Mouse (Mus musculus) embryonic facial prominence, embryonic 14.5 days (tissue): ENCODE measurements at regions not wholly inside any gene's neighbourhood (a gene's known extent, or its start where the extent isn't known, plus 50 kb on each side); places are given as distances from the start of the nearest gene placed in this dataset.

Experiments used
- ATAC-seq: fragments of 200-750 bp; cut with Nextera tagmentation; 2 replicates; pipeline ENCODE4 v1.8.0; 2017; ENCODE audit warnings: low read depth, moderate number of reproducible peaks, moderate TSS enrichment
- DNase-seq: peaks from one replicate; pipeline ENCODE4 v3.0.0-alpha.2; 2015; ENCODE audit warnings: low spot score
- H3K27ac ChIP-seq: fragments of 300-500 bp; sonication (generic); replicated peaks from 2 replicates; pipeline ENCODE4 v1.5.1; 2014; ENCODE audit warnings: low read depth, mild to moderate bottlenecking, low read length, moderate library complexity
- H3K27me3 ChIP-seq: fragments of 300-500 bp; sonication (generic); replicated peaks from 2 replicates; pipeline ENCODE4 v1.6.1; 2014; ENCODE audit warnings: low read length; ENCODE audit not compliant: control insufficient read depth, insufficient read depth
- H3K36me3 ChIP-seq: fragments of 300-500 bp; sonication (generic); 2 replicates; pipeline ENCODE4 v1.6.1; 2014; ENCODE audit warnings: low read length, mixed read lengths; ENCODE audit not compliant: control insufficient read depth, insufficient read depth
- H3K4me1 ChIP-seq: fragments of 300-500 bp; sonication (generic); 2 replicates; pipeline ENCODE4 v1.6.1; 2014; ENCODE audit warnings: antibody characterized with exemption, low read length; ENCODE audit not compliant: control insufficient read depth, insufficient read depth
- H3K4me2 ChIP-seq: fragments of 300-500 bp; sonication (generic); 2 replicates; pipeline ENCODE4 v1.6.1; 2014; ENCODE audit warnings: low read depth, mild to moderate bottlenecking, low read length, moderate library complexity, mixed read lengths
- H3K4me3 ChIP-seq: fragments of 300-500 bp; sonication (generic); 2 replicates; pipeline ENCODE4 v1.5.1; 2014; ENCODE audit warnings: low read depth, mild to moderate bottlenecking, low read length
- H3K9ac ChIP-seq: fragments of 300-500 bp; sonication (generic); 2 replicates; pipeline ENCODE4 v1.6.1; 2014; ENCODE audit warnings: low read depth, mild to moderate bottlenecking, low read length, moderate library complexity, mixed read lengths
- H3K9me3 ChIP-seq: fragments of 300-500 bp; sonication (generic); 2 replicates; pipeline ENCODE4 v1.6.1; 2016; ENCODE audit warnings: low read length; ENCODE audit not compliant: control insufficient read depth
- WGBS: fragments of 180-500 bp; shearing (Covaris S2); extraction: QIAGEN DNeasy Blood & Tissue Kit; methylation state at CpG from one replicate; pipeline ENCODE4 v1.1.7; 2014; 5-methylcytosine and 5-hydroxymethylcytosine counted together

GRCm38 (mm10) chr6:78303187-78303740 lies 67.2 kb upstream of the Reg3b start:
- no peaks in the 10 kb centered on the region for H3K36me3 ChIP-seq
- ATAC-seq (no peak), DNase-seq (peak; percentile 36)
- no peak overlapping the region for H3K9ac ChIP-seq
- no peaks in the 10 kb centered on the region for H3K9me3 ChIP-seq
- H3K4me2 ChIP-seq: no peak overlapping the region
- H3K4me1 ChIP-seq: no peaks in the 10 kb centered on the region
- WGBS: 71% methylated on average over 1 of the region's 1 CpGs
- no peak overlapping the region for H3K4me3 ChIP-seq
- no peaks in the 10 kb centered on the region for H3K27me3 ChIP-seq
- H3K27ac ChIP-seq: no peak overlapping the region
